Mouse (Mus musculus): Measurements from ENCODE around the gene AL607142.1.

DNA sequence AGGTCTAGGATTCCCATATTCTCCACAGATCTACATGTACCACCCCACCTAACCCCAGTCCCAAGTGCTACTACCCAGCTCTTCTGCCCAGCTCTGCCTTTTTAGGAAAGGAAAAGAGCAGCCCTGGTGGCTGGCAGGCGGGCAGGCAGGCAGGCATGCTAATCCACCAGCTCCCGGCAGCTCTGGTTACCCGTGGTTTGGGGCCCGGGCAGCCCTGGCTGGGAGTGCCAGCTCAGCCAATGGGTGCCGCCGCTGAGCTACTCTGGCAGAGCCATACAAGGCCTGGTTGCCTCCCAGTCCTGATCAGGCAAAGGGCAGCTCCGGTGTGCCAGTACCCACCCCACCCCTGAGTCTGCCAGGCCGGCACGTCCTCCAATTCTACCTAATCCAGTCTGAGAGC lies 78.1 kb downstream of the AL607142.1 start:
- TF ChIP-seq CTCF (IDR thresholded peaks at IDR 0.05; ENCODE audit: insufficient read depth, low read depth, low read length) = no peak
- TF ChIP-seq POLR2A (IDR thresholded peaks at IDR 0.05; ENCODE audit: insufficient read depth, low read depth, low read length) = no peak
